In genomic region chr9:6480401-6480800, GRCm38 (mm10) we compare ENCODE assay signal across 15 mouse cellular contexts.
"Had no signal": no experiment of that assay in that cellular context is flagged by ENCODE, and none has a peak within 500 bp of the region (broad histone marks: within the 10 kb centered on the region; RNA-seq: fewer than 3 reads in every experiment).

No protein-coding gene starts in this region.

- H3K4me1 ChIP-seq: lung, embryonic 15.5 days; megakaryocyte, embryonic 14.5 days; midbrain, embryonic 13.5 days; midbrain, embryonic 15.5 days; neural tube, embryonic 12.5 days; stomach, embryonic 15.5 days had no signal

- DNase-seq: lung, adult 2 months; lung, postnatal 14 days; lung, postnatal 36 days; right cerebral cortex, postnatal 14 days; thymus, adult 2 months; thymus, postnatal 25 days; thymus, postnatal 4 days had no signal

- H3K4me3 ChIP-seq: lung, embryonic 15.5 days; megakaryocyte, embryonic 14.5 days; midbrain, embryonic 13.5 days; midbrain, embryonic 15.5 days; neural tube, embryonic 12.5 days; stomach, embryonic 15.5 days had no signal

- H3K27me3 ChIP-seq: lung, embryonic 15.5 days; megakaryocyte, embryonic 14.5 days; midbrain, embryonic 13.5 days; midbrain, embryonic 15.5 days; neural tube, embryonic 12.5 days; stomach, embryonic 15.5 days had no signal

- H3K9ac ChIP-seq: lung, embryonic 15.5 days; midbrain, embryonic 13.5 days; midbrain, embryonic 15.5 days; neural tube, embryonic 12.5 days; stomach, embryonic 15.5 days had no signal

- H3K27ac ChIP-seq: lung, embryonic 15.5 days; macrophage; midbrain, embryonic 13.5 days; midbrain, embryonic 15.5 days; neural tube, embryonic 12.5 days; stomach, embryonic 15.5 days; stomach, postnatal 0 days had no signal

- H3K36me3 ChIP-seq: lung, embryonic 15.5 days; midbrain, embryonic 13.5 days; midbrain, embryonic 15.5 days; neural tube, embryonic 12.5 days; stomach, embryonic 15.5 days had no signal
